Mouse (Mus musculus) heart, adult 9 months (tissue): ENCODE measurements at regions not wholly inside any gene's neighbourhood (a gene's known extent, or its start where the extent isn't known, plus 50 kb on each side); places are given as distances from the start of the nearest gene placed in this dataset.
"Not testable (repeated sequence)": the region's sequence is repeated elsewhere in the genome, so short reads cannot be mapped to it uniquely, and the experiment has no call there.

Source experiments
- DNase-seq, 2 experiments: peaks; one replicate each; pipeline ENCODE4 v3.0.0; 2022; ENCODE audit warnings: low spot score in 2 of 2

DNA sequence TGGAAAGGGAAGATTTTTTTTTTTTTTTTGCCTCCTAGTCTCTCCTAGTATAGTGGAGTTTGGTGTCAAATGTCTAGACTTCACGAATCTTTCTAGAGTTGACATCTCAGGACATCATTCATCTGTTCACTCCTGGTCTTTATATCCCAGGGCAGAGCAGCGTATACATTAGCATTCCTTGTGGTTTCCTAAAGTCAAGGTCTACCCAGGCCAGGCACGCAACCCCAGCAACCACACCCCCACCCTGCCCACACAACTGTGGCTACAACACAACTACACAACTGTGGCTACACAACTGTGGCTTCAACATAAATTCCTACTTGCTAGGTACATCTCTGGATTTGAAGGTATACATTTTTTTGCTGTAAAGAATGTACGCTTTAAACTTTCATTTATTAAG, 122.2 kb downstream of the Ppp1r3a start:
- no peak for DNase-seq

DNA sequence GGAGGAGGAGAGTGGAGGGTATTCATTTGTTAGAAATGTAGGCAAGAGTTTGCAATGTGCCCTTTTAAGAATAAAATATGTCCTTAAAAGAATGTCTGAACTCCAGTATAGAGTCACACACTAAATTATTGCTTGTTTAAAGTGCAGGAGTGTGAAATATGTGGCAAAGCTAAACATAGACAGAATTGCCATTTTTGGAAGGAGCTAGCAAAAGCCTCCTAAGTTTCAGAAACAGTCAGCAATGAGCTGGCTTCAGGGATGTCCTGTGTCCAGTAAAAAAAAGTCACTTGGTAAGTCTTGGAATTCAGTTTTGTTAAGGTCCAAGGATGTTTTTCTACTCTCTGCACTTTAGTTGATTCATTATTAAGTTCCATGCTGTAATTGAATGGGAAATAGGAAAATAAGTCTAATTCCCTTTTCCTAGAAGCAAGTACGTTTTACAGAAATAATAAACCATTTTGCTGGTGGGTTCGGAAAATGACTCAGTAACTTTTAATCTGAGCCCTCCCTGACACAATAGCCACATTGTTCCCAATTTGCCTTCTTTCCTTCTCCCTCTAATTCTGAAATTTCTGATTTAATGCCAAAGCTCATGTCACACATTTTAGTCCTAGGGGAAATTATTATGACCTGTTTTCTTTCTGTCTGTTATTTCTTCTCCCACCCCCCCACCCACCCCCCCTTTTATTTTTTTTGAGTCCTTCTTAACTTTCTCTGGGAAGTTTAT, 123.2 kb downstream of the Ppp1r3a start:
- DNase-seq: no peak

DNA sequence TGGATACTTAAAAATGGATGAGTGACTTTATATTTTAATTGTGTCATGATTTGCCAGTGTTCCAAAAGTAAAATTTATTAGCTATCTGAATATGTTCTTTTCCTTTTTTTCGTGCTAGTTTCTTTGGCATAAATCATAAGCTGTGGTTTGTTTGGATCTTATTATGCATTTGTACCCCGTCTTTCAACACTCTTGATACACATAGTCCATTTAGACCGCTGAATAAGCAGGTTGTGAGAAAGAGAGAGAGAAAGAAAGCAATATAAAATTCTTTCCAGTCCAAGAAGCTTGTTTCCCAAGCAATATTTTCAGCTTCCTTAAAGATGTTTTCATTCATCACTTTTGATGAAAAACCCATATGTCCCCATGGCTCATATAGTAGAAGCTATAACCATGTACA, 138.4 kb downstream of the Ppp1r3a start:
- no peak for DNase-seq

DNA sequence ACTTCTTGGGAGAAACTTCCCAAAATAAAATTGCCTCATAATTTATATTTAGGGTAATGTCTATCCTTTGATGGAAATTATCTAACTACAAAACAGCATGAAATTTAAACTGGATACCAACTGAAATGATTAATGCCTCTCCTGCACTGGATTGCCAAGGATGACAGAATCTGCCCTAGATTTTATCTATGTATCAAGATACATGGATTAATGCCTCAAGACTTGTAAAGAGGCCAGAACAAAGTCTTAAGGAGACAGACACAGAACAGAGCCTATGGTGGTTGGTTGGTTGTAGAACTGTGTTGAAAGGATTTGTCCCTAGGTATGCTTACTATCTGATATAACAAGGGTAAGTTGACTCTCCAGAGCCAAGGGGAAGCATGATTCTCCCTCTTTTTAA, 147.0 kb downstream of the Ppp1r3a start:
- DNase-seq: no peak

DNA sequence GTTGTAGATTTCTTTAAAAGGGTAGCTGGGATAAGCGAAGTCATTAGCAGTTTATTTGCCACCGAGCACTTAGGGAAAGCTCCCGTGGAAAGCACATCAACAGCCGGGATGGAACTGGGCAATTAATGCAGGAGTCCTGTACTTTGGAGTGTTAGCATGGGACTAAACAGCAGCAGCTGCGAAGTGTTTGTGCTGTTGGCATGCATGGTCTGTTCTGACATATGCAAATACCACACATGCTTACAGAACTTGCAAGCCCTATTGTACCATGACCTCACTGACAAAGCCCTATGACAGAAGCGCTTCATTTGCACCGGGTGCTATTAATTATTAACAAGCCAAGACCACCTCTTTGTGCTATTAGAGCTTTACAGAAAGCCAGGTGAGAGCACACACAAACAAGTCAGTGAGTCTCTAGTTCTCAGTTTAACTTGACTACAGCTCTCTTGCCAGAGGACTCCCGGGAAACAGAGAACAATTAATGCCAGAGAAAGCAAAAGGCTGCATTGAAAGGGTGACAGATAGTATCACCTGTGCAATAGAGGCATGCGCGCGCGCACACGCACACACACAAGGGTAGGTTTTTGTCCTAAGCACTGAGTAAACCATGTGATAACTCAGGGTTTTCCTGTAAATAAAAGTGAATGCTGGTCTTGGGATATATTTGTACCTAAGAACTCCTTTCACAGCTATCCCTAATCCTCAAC, 154.4 kb downstream of the Ppp1r3a start:
- no peak for DNase-seq

DNA sequence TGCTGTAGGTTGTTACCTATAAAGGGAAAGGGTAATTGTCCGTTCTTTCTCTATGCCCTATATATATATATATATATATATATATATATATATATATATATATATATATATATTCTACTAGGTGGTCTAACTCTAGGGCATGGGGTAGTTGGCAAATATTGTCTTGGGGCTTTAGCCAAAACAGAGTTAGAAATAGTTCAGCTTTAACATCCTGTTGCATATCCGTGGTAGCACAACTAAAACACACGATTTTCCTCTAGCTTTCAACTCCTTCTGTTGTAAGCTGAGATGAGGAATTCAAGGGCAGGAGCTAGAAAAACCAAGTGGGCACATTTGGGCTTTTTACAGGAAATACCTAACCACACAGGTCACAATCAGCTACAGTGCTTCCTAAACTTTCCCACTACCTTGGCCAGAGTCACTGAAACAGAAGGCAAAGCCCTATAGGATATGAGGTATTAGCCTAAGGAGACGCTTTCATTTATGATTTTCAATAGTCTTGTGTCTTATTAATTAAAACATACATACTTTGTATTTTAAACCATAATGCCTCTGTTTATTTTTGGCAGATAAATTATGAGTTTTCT, 158.1 kb downstream of the Ppp1r3a start:
- no peak for DNase-seq

DNA sequence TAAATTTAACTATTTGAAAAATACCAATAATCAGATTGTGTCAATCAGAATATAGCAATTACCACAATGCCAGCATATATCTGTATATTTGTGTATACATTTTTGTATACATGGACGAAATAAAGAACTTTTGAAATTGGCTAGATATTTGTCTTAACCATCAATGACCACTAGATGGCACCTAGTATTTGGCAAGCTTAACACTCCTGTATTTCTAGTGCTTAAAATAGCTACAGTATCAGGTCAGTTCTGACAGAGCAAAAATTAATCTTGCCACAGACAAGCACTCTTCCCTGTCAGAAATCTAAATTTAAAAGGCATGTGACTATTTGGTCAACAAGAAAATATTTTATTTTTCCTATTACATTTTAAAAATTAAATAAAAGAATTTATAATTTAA, 169.2 kb downstream of the Ppp1r3a start:
- peak; percentile 3 to 8 for DNase-seq

DNA sequence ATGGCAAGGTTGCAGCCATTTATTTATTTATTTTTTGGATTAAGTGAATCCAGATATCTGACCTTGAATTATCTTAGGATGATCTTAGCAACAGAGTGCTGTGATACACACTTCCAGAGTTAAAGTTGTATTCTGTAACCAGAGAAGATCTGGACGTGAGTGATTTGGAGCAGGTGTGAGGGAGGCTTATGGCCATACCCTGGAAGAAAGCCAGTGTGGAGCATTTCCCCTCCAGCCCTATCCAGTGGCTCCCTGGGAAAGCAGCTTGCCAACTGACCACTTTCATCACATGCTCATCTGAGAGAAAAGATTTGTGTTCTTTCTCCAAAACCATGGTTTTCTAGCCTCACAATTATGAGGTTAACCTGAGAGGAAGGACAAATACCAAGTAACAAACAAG, 171.2 kb downstream of the Ppp1r3a start:
- no peak for DNase-seq

DNA sequence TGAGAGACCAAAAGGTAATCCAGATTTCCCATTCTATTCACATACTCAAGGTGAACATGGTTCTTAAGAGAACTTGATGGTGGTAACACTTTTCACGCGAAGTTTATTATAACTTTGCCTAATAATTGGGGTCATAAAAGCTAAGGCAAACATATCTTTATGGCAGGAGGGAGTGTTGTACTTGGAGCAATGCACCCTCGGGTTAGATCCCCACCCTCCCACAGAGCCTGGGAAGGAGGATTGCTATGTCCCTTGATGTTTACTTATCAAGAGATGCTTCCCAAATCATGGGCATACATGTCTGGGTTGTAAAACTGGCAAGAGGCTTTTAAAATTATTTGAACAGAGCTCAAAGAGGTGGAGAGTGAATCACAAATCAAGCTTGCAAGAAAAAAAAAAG, 180.5 kb downstream of the Ppp1r3a start:
- no peak for DNase-seq

DNA sequence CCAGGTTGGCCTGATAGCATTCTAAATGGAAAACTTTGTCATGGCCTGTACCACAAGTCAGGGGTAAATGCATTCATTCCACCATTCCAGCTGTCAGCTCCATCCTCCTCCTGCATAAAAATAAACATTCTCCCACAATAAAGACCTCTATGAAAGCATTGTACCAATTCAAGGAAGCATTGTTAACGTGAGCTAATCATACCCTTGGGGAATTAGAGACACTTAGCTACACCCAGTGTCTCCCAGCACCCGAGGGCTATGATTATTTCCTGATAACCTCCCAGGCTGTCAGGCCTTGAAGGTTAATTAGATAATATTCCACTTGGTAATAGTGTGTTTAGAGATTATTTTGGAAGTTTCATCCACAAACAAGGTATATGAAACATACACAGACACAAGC, 182.1 kb downstream of the Ppp1r3a start:
- DNase-seq: no peak

DNA sequence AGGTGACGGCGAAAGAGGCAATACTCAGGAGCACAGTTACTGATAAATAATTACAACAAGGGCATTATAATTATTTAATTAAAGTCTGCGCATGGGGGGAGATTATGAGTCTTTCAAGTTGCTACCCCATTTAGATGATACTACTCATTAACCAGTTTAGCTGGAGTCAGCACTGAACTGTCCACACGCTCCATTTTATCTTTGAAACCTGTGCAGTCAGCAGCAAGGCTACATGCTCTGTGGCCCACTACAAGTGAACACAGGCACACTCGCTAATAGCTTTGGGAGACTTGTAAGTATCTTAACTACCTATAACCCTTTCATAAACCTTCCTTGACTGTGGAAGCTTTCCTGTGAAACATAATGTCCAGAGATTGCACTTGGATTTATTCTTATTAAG, 214.7 kb downstream of the Ppp1r3a start:
- DNase-seq: no peak

DNA sequence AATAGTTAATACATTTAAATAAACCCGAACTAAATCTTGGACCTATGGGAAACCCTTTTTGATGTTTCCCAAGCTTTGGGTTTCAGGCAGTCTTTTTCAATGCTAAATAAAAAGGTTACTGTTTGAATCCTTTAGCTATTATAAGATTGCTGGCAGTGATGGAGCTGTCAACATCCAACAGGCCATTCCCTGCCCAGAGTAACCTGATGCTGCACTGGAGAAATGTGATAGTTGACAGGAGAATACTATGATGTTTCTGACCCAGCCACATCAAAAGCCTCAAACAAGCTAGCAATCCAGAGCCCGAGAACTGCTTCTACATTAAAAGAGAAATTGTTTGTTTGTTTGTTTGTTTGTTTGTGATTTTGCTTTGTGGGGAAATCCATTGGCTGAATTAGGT, 226.0 kb downstream of the Ppp1r3a start:
- DNase-seq: no peak

DNA sequence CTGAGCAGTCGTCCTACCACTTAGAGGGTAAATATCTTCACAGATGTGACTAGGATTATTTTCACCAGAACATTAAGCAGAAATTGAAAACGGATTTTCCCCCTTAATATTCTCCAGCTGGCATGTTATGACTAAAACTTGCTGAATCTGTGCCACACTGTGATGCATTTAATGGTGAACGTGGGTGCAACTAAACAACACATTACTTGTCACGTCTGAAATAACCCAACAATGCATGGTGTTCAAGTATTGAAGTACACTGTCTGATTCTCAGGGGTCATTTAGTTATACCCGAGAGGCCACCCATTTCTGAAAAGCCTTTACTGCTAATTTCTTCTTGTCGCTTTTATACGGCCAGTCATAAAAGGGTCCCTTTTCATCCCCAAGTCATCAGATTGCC, 226.5 kb downstream of the Ppp1r3a start:
- no peak for DNase-seq

DNA sequence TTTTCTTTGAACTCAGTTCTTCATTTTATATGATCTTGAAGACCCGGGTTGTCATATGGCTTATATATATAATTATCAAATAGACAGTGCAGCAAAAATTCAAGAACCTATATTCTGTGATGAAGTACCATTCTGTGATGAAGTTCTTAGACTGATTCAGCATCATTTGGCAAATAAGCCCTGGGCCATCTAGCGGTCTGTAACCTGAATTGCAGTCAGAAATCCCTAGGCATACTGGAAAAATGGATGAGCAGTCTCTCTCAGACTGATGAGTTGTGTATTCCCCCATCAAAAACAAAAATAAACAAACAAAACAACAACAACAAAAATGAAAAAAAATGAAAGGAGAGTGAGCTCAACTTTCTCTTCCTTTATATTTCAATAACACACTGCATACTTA, 232.3 kb downstream of the Ppp1r3a start:
- DNase-seq: no peak

DNA sequence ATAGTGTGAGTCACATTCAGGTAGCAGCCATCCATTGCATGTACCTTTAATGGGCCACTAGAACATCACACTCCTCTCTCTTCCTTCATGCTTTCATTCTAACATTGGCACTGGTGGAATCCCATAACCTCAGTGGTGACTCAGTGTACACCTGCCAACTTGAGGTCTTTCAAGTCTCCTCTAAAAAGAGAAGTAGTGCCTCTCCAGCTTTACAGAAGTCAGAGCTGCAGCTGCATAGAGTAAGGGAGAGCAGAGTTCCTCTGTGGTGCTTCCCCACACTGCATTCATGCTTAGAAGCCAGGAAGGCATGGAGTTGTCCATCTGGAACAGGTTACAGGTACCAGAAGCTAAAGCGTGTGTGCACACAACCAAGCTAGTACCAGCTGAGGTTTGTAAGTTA, 233.8 kb downstream of the Ppp1r3a start:
- DNase-seq: no peak

DNA sequence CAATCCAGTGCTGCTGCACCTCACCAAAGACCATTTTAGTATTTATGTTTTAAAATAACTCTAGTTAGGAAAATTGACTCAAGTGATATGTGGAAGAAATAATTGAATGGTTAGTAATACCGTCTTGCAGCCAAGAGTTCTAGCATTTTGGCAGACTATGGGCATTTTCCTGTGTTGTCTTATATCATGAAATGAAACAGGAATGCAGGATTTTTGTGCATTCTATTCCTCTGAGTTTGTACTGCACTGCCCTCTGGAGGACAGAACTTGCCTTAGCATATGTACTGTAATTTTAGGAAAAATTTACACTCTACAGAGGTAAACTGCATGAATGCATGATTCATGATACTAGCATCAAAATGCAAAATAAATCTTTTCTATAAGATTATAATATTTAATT, 250.9 kb downstream of the Ppp1r3a start:
- no peak for DNase-seq

DNA sequence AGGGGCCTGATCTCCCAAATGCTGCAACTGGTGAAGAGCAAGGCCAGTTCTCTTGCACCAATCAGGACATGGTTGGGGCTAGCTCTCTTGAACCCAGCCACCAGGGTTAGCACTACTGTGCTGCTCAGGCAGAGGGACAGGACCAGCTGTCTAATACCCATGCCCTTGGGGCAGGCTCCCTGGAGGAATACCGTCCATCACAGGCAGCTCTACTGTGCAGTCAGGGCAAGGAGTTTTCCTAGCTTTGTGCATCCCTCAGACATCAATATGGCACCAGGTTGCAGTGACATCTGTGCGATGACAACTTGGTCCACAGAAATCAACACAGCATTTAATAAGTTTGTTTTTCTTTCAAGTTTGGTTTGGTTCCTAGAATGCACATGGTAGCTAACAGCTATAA, 254.4 kb downstream of the Ppp1r3a start:
- no peak for DNase-seq

DNA sequence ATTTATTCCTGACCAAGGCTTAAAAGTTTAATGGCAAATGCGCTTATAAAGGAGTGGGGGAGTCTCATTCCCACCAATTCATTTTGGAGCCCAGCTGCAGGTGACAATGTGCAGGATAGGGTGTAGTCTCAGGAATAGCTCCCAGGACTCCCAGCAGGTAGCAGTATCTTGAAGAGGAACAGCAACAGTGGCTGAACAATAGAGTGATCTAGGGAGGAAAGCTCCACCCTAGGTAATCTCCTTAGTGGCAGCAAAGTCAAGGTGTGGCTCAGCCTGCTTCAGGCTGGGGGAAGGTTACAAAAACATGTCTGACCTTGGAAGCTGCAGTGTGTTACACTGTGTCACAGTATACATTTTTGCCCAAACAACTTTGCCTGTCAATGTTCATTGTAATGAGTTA, 255.2 kb downstream of the Ppp1r3a start:
- not testable (repeated sequence) for DNase-seq

DNA sequence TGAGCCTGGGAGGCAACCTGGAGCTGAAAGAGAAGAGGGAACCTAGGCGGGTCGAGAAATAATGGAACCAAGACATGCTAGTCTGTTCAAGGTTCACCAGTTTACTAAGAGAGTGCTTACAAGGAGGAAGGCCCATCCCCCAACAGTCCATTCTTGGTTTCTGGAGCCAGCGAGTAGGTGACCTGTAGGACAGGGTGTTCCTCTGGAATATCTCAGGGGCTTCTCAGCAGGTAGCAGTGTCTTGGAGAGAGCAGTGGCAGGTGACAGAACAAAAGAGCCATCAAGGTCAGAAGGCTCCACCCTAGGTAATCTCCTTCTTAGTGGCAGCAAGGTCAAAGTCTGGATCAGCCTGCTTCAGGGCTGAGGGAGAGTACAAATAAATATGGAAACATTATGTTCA, 268.4 kb downstream of the Ppp1r3a start:
- DNase-seq: not testable (repeated sequence)

DNA sequence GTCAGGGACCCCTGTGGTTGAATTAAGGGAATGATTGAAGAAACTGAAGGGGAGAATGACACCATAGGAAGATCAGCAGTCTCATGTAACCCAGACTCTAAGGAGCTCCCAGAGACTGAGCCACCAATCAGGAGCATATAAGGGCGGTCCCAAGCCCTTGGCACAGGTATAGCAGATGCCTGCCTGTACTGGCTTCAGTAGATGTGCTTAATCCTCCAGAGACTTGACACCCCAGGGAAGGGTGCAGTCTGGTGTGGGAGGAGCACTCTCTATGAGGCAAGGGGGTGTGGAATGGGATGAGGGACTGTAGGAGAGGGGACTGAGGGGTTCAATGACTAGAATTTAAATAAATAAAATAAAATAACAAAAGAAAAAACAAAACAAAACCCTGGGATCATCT, 298.7 kb downstream of the Ppp1r3a start:
- no peak for DNase-seq

DNA sequence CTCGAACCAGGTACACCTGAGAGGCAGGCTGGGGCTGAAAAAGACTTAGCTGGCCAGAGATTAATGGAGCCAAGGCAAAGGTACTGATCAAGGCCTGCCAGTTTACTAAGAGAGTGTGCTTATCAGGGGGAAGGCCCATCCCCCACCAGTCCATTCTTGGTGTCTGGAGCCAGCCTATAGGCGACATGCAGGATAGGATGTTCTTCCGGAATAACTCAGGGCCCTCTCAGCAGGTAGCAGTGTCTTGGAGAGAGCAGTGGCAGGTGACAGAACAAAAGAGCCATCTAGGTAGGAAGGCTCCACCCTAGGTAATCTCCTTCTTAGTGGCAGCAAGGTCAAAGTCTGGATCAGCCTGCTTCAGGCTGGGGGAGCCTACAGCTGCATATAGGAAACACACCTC, 301.8 kb downstream of the Ppp1r3a start:
- DNase-seq: not testable (repeated sequence)

DNA sequence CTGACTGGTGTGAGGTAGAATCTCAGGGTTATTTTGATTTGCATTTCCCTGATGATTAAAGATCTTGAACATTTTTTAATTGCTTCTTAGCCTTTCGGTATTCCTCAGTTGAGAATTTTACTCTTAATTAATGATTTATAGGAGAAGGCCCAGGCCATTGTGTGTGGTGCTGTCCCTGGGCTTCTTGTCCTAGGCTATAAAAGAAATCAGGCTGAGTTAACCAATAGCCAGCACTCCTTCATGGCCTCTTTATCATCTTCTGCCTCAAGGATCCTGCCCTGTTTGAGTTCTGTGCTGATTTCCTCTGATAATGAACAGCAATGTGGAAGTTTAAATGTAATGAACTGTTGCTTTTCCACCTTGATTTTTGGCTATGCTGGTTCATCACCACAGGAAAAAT, 323.3 kb downstream of the Ppp1r3a start:
- no peak for DNase-seq

DNA sequence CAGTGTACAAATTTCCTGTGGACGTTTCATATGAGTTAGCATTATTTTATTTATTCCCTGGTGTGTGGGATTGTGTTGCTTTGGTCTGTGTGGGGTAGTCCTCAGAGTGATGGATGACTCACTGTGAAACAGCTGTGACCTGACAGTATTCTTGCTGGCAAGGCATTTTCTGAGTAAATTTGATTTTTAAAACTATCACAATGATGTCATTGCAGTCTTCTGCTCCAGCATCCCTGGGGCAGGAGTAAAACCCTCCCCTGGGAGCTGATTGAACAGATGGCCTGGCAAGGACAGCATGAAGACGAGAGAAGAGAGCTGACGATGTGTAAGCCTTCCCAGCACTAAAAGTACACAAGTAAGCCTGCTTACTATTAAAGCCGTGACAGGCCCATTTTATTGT, 345.3 kb downstream of the Ppp1r3a start:
- DNase-seq: no peak
